Mouse (Mus musculus) hindbrain, embryonic 13.5 days (tissue): ENCODE data around the gene Dpm3. TPM values are rescaled to one million over a fixed set of nuclear protein-coding genes. Genes with fewer than 3 reads are reported as not detected.

ENCODE experiments used
- ATAC-seq: fragments of 200-750 bp; cut with Nextera tagmentation; 2 replicates; pipeline ENCODE4 v1.8.0; 2017; ENCODE audit warnings: moderate TSS enrichment; ENCODE audit not compliant: low FRiP score
- H3K27ac ChIP-seq: fragments of 300-500 bp; sonication (generic); 2 replicates; pipeline ENCODE4 v1.5.1; 2015; ENCODE audit warnings: inconsistent platforms, mild to moderate bottlenecking, moderate library complexity
- H3K27me3 ChIP-seq: fragments of 300-500 bp; sonication (generic); 2 replicates; pipeline ENCODE4 v1.6.1; 2015; ENCODE audit warnings: mild to moderate bottlenecking, inconsistent platforms
- H3K36me3 ChIP-seq: fragments of 300-500 bp; sonication (generic); 2 replicates; pipeline ENCODE4 v1.6.1; 2015; ENCODE audit warnings: mild to moderate bottlenecking, inconsistent platforms
- H3K4me1 ChIP-seq: fragments of 300-500 bp; sonication (generic); replicated peaks from 2 replicates; pipeline ENCODE4 v1.6.1; 2015; ENCODE audit warnings: inconsistent platforms
- H3K4me2 ChIP-seq: fragments of 300-500 bp; sonication (generic); 2 replicates; pipeline ENCODE4 v1.6.1; 2015; ENCODE audit warnings: inconsistent platforms, mild to moderate bottlenecking, moderate library complexity
- H3K4me3 ChIP-seq: fragments of 300-500 bp; sonication (generic); 2 replicates; pipeline ENCODE4 v1.5.1; 2015; ENCODE audit warnings: mild to moderate bottlenecking, inconsistent platforms
- H3K9ac ChIP-seq: fragments of 300-500 bp; sonication (generic); 2 replicates; pipeline ENCODE4 v1.6.1; 2015; ENCODE audit warnings: mild to moderate bottlenecking, inconsistent platforms
- H3K9me3 ChIP-seq: fragments of 300-500 bp; sonication (generic); 2 replicates; pipeline ENCODE4 v1.6.1; 2016; ENCODE audit warnings: inconsistent platforms
- WGBS: fragments of 180-500 bp; shearing (Covaris S2); methylation state at CpG from one replicate; pipeline ENCODE4 v1.1.7; 2015; 5-methylcytosine and 5-hydroxymethylcytosine counted together
- microRNA counts: library from miRNA; unstranded; fragments of <30 nt; microRNA quantifications from one replicate; lab custom pipeline; 2016
- microRNA-seq: library from miRNA; unstranded; fragments of <30 nt; microRNA quantifications from one replicate; pipeline ENCODE4, GENCODE M21; 2016
- polyA plus RNA-seq: library from polyadenylated mRNA; unstranded; fragments of >200 nt; fragmentation: Nextera tagmentation; extraction: Ambion mirVana; gene quantifications from 2 replicates; pipeline ENCODE4 v1.2.1, GENCODE M21; 2015

Gene Dpm3
- polyA plus RNA-seq, 1 experiment from 2014 or later = 76.2 TPM

GRCm38 (mm10) chr3:89305105-89305504 lies 45.9 kb downstream of the Dpm3 start:
- no peak for ATAC-seq
- Histone ChIP-seq H3K4me3 (no peak overlapping the region), H3K36me3 (no peaks in the 10 kb centered on the region), H3K9ac (no peak overlapping the region), H3K4me1 (peaks cover 3% of the 10 kb centered on the region; the same call in 1 of the 2 replicates), H3K27me3 (peaks cover 13% of the 10 kb centered on the region), H3K4me2 (no peak overlapping the region), H3K9me3 (no peaks in the 10 kb centered on the region), H3K27ac (no peak overlapping the region)
- 73% methylated on average over 4 of the region's 4 CpGs for WGBS

- Histone ChIP-seq H3K4me2 (no peak overlapping the region), H3K4me1 (0 out of 2 replicates have a peak, but pooled peaks cover 2% of the 10 kb centered on the region), H3K27me3 (0 out of 2 replicates have a peak, but pooled peaks cover 9% of the 10 kb centered on the region), H3K36me3 (no peaks in the 10 kb centered on the region), H3K9ac (no peak overlapping the region), H3K9me3 (no peaks in the 10 kb centered on the region), H3K4me3 (no peak overlapping the region), H3K27ac (no peak overlapping the region)
- WGBS = 73% methylated on average over 8 of the region's 8 CpGs
- no peak for ATAC-seq
Observed at GRCm38 (mm10) chr3:89305551-89306325, 46.6 kb downstream of the Dpm3 start.

- Histone ChIP-seq H3K27me3 (0 out of 2 replicates have a peak, but pooled peaks cover 5% of the 10 kb centered on the region), H3K4me3 (no peak overlapping the region), H3K9ac (no peak overlapping the region), H3K27ac (no peak overlapping the region), H3K4me2 (no peak overlapping the region), H3K9me3 (no peaks in the 10 kb centered on the region), H3K36me3 (no peaks in the 10 kb centered on the region), H3K4me1 (0 out of 2 replicates have a peak, but pooled peaks cover 2% of the 10 kb centered on the region)
- WGBS = 2% methylated on average over 9 of the region's 9 CpGs
- ATAC-seq = peak; percentile 72; the same call in 1 of the 2 replicates
Observed at GRCm38 (mm10) chr3:89308089-89308488, 48.9 kb downstream of the Dpm3 start.

- Histone ChIP-seq H3K27ac (no peak overlapping the region), H3K27me3 (peaks cover 39% of the 10 kb centered on the region), H3K9ac (0 out of 2 replicates have a peak overlapping the region, but pooled peaks have one; percentile 35), H3K36me3 (peaks cover 19% of the 10 kb centered on the region), H3K4me2 (no peak overlapping the region), H3K9me3 (no peaks in the 10 kb centered on the region), H3K4me1 (peaks cover 48% of the 10 kb centered on the region), H3K4me3 (no peak overlapping the region)
- no peak for ATAC-seq
- 71% methylated on average over 5 of the region's 5 CpGs for WGBS
Observed at GRCm38 (mm10) chr3:89314340-89314739, 55.2 kb downstream of the Dpm3 start.

GRCm38 (mm10) chr3:89314791-89315190 lies 55.6 kb downstream of the Dpm3 start:
- no peak for ATAC-seq
- WGBS = 52% methylated on average over 2 of the region's 2 CpGs
- 0 out of 2 replicates have a peak overlapping the region, but pooled peaks have one; percentile 23 for H3K4me3 ChIP-seq
- H3K9ac ChIP-seq = peak overlapping the region; percentile 63; the same call in 1 of the 2 replicates
- peaks cover 52% of the 10 kb centered on the region for H3K4me1 ChIP-seq
- no peaks in the 10 kb centered on the region for H3K9me3 ChIP-seq
- peaks cover 19% of the 10 kb centered on the region for H3K36me3 ChIP-seq
- peaks cover 39% of the 10 kb centered on the region for H3K27me3 ChIP-seq
- H3K27ac ChIP-seq = no peak overlapping the region
- peak overlapping the region; percentile 51 for H3K4me2 ChIP-seq

GRCm38 (mm10) chr3:89315195-89315929 lies 56.2 kb downstream of the Dpm3 start:
- Histone ChIP-seq H3K9ac (peak overlapping the region; percentile 63; the same call in 1 of the 2 replicates), H3K36me3 (peaks cover 19% of the 10 kb centered on the region), H3K4me2 (peak overlapping the region; percentile 51), H3K27ac (0 out of 2 replicates have a peak overlapping the region, but pooled peaks have one; percentile 8), H3K27me3 (peaks cover 39% of the 10 kb centered on the region), H3K9me3 (no peaks in the 10 kb centered on the region), H3K4me1 (peaks cover 58% of the 10 kb centered on the region), H3K4me3 (peak overlapping the region; percentile 23)
- ATAC-seq = 0 out of 2 replicates have a peak, but pooled peaks have one; percentile 5
- WGBS = 4% methylated on average over 25 of the region's 26 CpGs

- ATAC-seq = no peak
- 7% methylated on average over 40 of the region's 40 CpGs for WGBS
- H3K27me3 ChIP-seq = peaks cover 46% of the 10 kb centered on the region
- H3K9me3 ChIP-seq = no peaks in the 10 kb centered on the region
- peak overlapping the region; percentile 23 for H3K4me3 ChIP-seq
- peak overlapping the region; percentile 51 for H3K4me2 ChIP-seq
- peaks cover 19% of the 10 kb centered on the region for H3K36me3 ChIP-seq
- H3K27ac ChIP-seq = peak overlapping the region; percentile 23; the same call in 1 of the 2 replicates
- peak overlapping the region; percentile 63 for H3K9ac ChIP-seq
- H3K4me1 ChIP-seq = peaks cover 66% of the 10 kb centered on the region
Observed at GRCm38 (mm10) chr3:89315930-89316831, 57.0 kb downstream of the Dpm3 start.

MicroRNAs within 50 kb of the gene (microRNA counts, 519-probe panel; counts per million panel counts)
- 3,735 counts per million, percentile 53 among the panel's probes with 10 or more counts for microRNA mmu-miR-92b (lab: Ali Mortazavi, UCI)

Small RNAs within 50 kb of the gene (microRNA-seq; reads per million reads assigned to microRNA genes)
- gene Mir92b = 4,817 reads per million, percentile 91 among the genes with 10 or more reads in this experiment

Other genes starting within 250 kb of the Dpm3 start
- gene Rusc1, start 166.0 kb upstream of the Dpm3 start, polyA plus RNA-seq = 74.5 and 76.0 TPM in 2 replicates
- gene Gm43738, start 158.3 kb upstream of the Dpm3 start, polyA plus RNA-seq = not detected in 2 replicates
- 312 and 322 TPM in 2 replicates for gene Fdps, start 157.4 kb upstream of the Dpm3 start, polyA plus RNA-seq
- 0.30 TPM in 1 of 2 replicates, not detected in the other for gene Pklr, start 123.2 kb upstream of the Dpm3 start, polyA plus RNA-seq
- 33.5 and 35.1 TPM in 2 replicates for gene Hcn3, start 99.2 kb upstream of the Dpm3 start, polyA plus RNA-seq
- 23.5 and 24.5 TPM in 2 replicates for gene Clk2, start 94.6 kb upstream of the Dpm3 start, polyA plus RNA-seq
- 127 and 130 TPM in 2 replicates for gene Scamp3, start 81.9 kb upstream of the Dpm3 start, polyA plus RNA-seq
- 29.9 and 30.0 TPM in 2 replicates for gene Fam189b, start 76.2 kb upstream of the Dpm3 start, polyA plus RNA-seq
- 47.9 TPM in 2 replicates for gene Gba, start 56.4 kb upstream of the Dpm3 start, polyA plus RNA-seq
- 53.5 and 60.7 TPM in 2 replicates for gene Thbs3, start 44.2 kb upstream of the Dpm3 start, polyA plus RNA-seq
- 161 and 166 TPM in 2 replicates for gene Mtx1, start 32.3 kb upstream of the Dpm3 start, polyA plus RNA-seq
- 1.3 and 2.8 TPM in 2 replicates for gene Muc1, start 30.3 kb upstream of the Dpm3 start, polyA plus RNA-seq
- gene Krtcap2, start 13.4 kb upstream of the Dpm3 start, polyA plus RNA-seq = 205 and 209 TPM in 2 replicates
- gene Trim46, start 13.0 kb upstream of the Dpm3 start, polyA plus RNA-seq = 64.3 and 68.1 TPM in 2 replicates
- 34.6 and 38.0 TPM in 2 replicates for gene Slc50a1, start 11.2 kb downstream of the Dpm3 start, polyA plus RNA-seq
- gene Efna1, start 21.8 kb downstream of the Dpm3 start, polyA plus RNA-seq = 12.1 and 12.4 TPM in 2 replicates
- 46.8 and 49.7 TPM in 2 replicates for gene Efna3, start 63.6 kb downstream of the Dpm3 start, polyA plus RNA-seq
- 8.6 and 9.8 TPM in 2 replicates for gene Efna4, start 78.7 kb downstream of the Dpm3 start, polyA plus RNA-seq
- gene Adam15, start 90.6 kb downstream of the Dpm3 start, polyA plus RNA-seq = 41.5 and 47.0 TPM in 2 replicates
- 0.14 and 0.17 TPM in 2 replicates for gene Dcst2, start 102.6 kb downstream of the Dpm3 start, polyA plus RNA-seq
- 1.1 and 1.3 TPM in 2 replicates for gene Dcst1, start 105.9 kb downstream of the Dpm3 start, polyA plus RNA-seq
- gene Zbtb7b, start 135.4 kb downstream of the Dpm3 start, polyA plus RNA-seq = 0.70 and 0.73 TPM in 2 replicates
- 1.1 and 1.4 TPM in 2 replicates for gene Lenep, start 143.4 kb downstream of the Dpm3 start, polyA plus RNA-seq
- 38.5 and 39.3 TPM in 2 replicates for gene Flad1, start 152.5 kb downstream of the Dpm3 start, polyA plus RNA-seq
- gene Cks1b, start 159.0 kb downstream of the Dpm3 start, polyA plus RNA-seq = 116 and 121 TPM in 2 replicates
- gene Shc1, start 159.1 kb downstream of the Dpm3 start, polyA plus RNA-seq = 24.3 and 24.4 TPM in 2 replicates
- 38.7 and 42.0 TPM in 2 replicates for gene Pygo2, start 170.9 kb downstream of the Dpm3 start, polyA plus RNA-seq
- 19.4 and 20.4 TPM in 2 replicates for gene Pbxip1, start 177.3 kb downstream of the Dpm3 start, polyA plus RNA-seq
- 101 and 105 TPM in 2 replicates for gene Pmvk, start 195.2 kb downstream of the Dpm3 start, polyA plus RNA-seq